Mouse (Mus musculus) midbrain, embryonic 12.5 days (tissue): ENCODE data around the gene Anapc15-ps. TPM values are rescaled to one million over a fixed set of nuclear protein-coding genes. Genes with fewer than 3 reads are reported as not detected.

Source experiments
- ATAC-seq: fragments of 200-750 bp; cut with Nextera tagmentation; 2 replicates; pipeline ENCODE4 v1.8.0; 2017; ENCODE audit warnings: low read depth, moderate TSS enrichment, moderate library complexity; ENCODE audit not compliant: low FRiP score
- H3K27ac ChIP-seq: fragments of 300-500 bp; sonication (generic); replicated peaks from 2 replicates; pipeline ENCODE4 v1.5.1; 2016; ENCODE audit warnings: mild to moderate bottlenecking
- H3K27me3 ChIP-seq: fragments of 300-500 bp; sonication (generic); 2 replicates; pipeline ENCODE4 v1.6.1; 2016; ENCODE audit warnings: mild to moderate bottlenecking
- H3K36me3 ChIP-seq: fragments of 300-500 bp; sonication (generic); 2 replicates; pipeline ENCODE4 v1.6.1; 2016
- H3K4me1 ChIP-seq: fragments of 300-500 bp; sonication (generic); 2 replicates; pipeline ENCODE4 v1.6.1; 2016
- H3K4me2 ChIP-seq: fragments of 300-500 bp; sonication (generic); replicated peaks from 2 replicates; pipeline ENCODE4 v1.6.1; 2016; ENCODE audit warnings: mild to moderate bottlenecking, moderate library complexity
- H3K4me3 ChIP-seq: fragments of 300-500 bp; sonication (generic); 2 replicates; pipeline ENCODE4 v1.5.1; 2016; ENCODE audit warnings: mild to moderate bottlenecking
- H3K9ac ChIP-seq: fragments of 300-500 bp; sonication (generic); replicated peaks from 2 replicates; pipeline ENCODE4 v1.6.1; 2016; ENCODE audit warnings: mild to moderate bottlenecking, moderate library complexity
- H3K9me3 ChIP-seq: fragments of 300-500 bp; sonication (generic); 2 replicates; pipeline ENCODE4 v1.6.1; 2016; ENCODE audit warnings: mild to moderate bottlenecking
- WGBS: fragments of 180-500 bp; shearing (Covaris S2); methylation state at CpG from one replicate; pipeline ENCODE4 v1.1.7; 2016; 5-methylcytosine and 5-hydroxymethylcytosine counted together
- polyA plus RNA-seq: library from polyadenylated mRNA; unstranded; fragments of >200 nt; fragmentation: Nextera tagmentation; extraction: Ambion mirVana; gene quantifications from 2 replicates; pipeline ENCODE4 v1.2.1, GENCODE M21; 2016

Gene Anapc15-ps
- polyA plus RNA-seq, 1 experiment from 2014 or later: not detected

DNA sequence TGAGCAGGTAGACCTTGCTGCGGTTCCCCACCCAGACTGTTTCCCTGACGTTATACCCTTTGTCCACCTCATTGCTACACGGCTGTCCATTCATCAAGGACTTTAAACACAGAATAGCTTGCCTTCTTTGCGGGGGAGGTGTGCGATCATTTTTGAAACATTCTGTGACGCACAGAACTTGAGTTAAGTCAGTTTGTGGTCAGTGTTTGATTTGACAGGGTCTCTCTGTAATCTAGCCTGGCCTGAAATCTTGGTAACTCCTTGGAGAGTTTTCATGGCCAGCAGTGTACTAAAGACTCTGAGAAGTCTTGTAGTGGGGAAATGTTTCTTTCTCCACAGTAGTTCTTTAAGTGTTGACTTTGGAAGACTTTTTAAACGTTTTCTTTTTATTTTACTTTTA is 5.0 kb upstream of the Anapc15-ps start:
- Histone ChIP-seq H3K27ac (no peak overlapping the region), H3K27me3 (peaks cover 9% of the 10 kb centered on the region; the same call in 1 of the 2 replicates), H3K9ac (no peak overlapping the region), H3K4me2 (no peak overlapping the region), H3K4me3 (no peak overlapping the region), H3K9me3 (no peaks in the 10 kb centered on the region), H3K36me3 (no peaks in the 10 kb centered on the region), H3K4me1 (peaks cover 12% of the 10 kb centered on the region)
- WGBS: 82% methylated on average over 7 of the region's 7 CpGs
- no peak for ATAC-seq

DNA sequence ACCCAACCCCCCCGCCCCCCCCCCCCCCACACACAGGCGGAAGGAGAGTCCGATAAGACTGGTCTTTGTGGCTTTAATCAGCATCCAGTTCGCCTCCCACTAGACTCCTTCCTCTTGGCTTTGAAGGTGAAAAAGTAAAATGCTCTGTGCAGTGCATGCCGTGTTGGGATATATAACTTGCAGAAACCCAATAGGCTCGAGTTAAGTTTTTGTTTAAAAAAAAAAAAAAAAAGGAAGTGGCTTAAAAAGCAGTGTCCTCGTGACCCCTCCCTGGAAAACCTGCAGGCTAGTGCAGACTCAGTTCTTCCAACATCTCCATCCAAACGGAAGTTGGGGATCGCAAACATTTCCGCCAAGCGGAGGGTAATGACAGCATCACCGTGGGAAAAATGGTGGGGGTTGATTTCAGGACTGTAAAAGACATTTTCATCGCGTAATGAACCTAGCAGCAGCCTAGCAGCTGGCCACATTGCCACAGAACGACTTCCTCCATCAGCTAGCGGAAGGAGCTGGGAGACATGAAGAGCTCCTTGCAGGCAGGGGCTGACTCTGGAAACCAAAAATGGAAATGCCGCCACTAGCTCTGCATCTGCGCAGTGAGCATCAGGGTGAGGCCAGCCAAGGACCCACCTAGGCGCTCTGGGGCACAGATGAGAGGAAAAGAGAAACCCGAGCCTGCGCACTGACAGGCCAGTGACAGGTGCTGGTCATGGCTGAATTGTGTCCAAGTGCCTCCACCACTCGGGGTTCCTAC is 4.3 kb upstream of the Anapc15-ps start:
- Histone ChIP-seq H3K36me3 (no peaks in the 10 kb centered on the region), H3K4me3 (no peak overlapping the region), H3K27ac (no peak overlapping the region; the same call in 1 of the 2 replicates), H3K9ac (no peak overlapping the region), H3K27me3 (peaks cover 9% of the 10 kb centered on the region; the same call in 1 of the 2 replicates), H3K9me3 (no peaks in the 10 kb centered on the region), H3K4me2 (no peak overlapping the region), H3K4me1 (peaks cover 12% of the 10 kb centered on the region)
- WGBS: 77% methylated on average over 22 of the region's 22 CpGs
- ATAC-seq: no peak

DNA sequence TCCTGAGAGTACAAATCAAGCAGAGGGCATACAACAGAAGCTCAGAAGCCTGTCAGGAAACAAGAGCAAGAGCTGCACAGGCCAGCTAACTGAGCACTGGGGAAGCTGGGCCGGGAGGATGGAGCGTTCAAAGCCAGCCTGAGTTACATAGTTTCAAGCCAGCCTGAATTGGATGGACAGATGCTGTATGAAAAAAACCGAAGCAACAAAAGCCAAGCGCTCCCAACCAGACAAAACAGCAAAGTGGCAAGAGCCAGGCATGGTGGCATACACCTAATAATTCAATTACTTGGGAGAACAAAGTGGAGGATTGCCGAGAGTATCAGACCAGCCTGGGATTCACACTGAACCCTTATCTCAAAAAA is 3.7 kb upstream of the Anapc15-ps start:
- no peaks in the 10 kb centered on the region for H3K36me3 ChIP-seq
- ATAC-seq: no peak
- no peak overlapping the region for H3K27ac ChIP-seq
- peaks cover 12% of the 10 kb centered on the region for H3K4me1 ChIP-seq
- H3K4me2 ChIP-seq: no peak overlapping the region
- 74% methylated on average over 5 of the region's 5 CpGs for WGBS
- no peak overlapping the region for H3K9ac ChIP-seq
- H3K4me3 ChIP-seq: no peak overlapping the region
- H3K27me3 ChIP-seq: peaks cover 9% of the 10 kb centered on the region; the same call in 1 of the 2 replicates
- no peaks in the 10 kb centered on the region for H3K9me3 ChIP-seq

DNA sequence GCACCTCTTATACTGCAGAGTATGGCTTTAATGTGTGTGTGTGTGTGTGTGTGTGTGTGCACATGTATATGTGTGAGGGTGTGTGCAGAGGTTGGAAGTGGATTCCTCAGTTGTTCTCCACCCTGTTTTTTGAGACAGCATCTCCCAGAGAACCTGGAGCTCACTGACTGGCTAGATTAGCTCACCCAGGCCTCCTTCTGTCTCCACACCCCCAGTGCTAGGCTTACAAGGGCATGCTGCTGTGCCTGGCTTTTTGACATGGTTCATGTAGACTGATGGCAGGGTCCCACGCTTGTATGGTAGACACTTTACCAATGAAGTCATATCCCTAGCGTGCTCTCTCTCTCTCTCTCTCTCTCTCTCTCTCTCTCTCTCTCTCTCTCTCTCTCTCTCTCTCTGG is 3.1 kb upstream of the Anapc15-ps start:
- Histone ChIP-seq H3K9ac (no peak overlapping the region), H3K4me3 (no peak overlapping the region), H3K27me3 (peaks cover 9% of the 10 kb centered on the region; the same call in 1 of the 2 replicates), H3K36me3 (no peaks in the 10 kb centered on the region), H3K4me2 (no peak overlapping the region), H3K9me3 (no peaks in the 10 kb centered on the region), H3K27ac (no peak overlapping the region), H3K4me1 (peaks cover 12% of the 10 kb centered on the region)
- ATAC-seq: no peak
- 93% methylated on average over 2 of the region's 2 CpGs for WGBS

DNA sequence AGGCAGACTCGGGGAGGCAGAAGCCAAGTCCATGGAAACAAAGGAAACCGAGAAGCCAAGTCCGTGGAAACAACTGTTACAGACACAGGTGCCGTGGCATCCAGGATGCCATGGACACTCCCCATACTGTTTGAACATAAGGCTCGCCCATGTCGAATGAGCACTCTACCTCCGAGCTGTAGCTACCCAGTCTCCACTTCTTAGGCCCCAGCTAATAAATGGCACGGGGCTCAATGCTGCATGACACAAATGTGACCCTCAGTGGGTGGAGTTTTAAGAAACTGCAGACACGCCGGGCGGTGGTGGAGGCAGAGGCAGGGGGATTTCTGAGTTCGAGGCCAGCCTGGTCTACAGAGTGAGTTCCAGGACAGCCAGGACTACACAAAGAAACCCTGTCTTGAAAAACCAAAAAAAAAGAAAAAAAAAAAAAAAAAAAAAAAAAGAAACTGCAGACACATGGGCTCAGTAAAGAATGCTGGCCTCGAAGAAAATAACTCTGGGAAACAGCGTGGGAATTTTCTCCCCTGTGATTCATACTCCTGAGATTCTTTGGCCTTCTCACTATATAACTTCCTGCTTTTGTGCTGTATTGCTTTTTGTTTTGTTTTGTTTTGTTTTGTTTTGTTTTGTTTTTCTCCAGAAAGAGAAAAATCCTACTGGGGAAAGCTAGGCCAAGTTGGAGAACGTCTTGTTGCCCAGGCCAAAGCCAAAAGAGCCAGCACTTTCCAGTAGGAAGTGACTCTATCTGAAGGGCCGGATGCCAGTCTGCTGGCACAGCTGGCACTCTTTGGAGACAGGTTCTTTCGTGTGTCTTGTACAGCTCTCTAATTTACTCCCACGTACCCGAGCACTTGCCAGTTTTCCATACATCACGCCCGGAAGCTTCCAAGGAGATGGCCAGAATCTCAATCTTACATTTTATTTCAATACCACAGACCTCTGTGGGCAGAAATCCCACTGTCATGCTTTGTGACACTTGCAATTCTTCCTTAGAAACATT is 2.2 kb downstream of the Anapc15-ps start:
- Histone ChIP-seq H3K9ac (no peak overlapping the region), H3K4me2 (no peak overlapping the region), H3K27ac (no peak overlapping the region), H3K4me1 (no peaks in the 10 kb centered on the region), H3K9me3 (no peaks in the 10 kb centered on the region), H3K27me3 (no peaks in the 10 kb centered on the region), H3K4me3 (no peak overlapping the region), H3K36me3 (no peaks in the 10 kb centered on the region)
- WGBS: 90% methylated on average over 21 of the region's 21 CpGs
- no peak for ATAC-seq

DNA sequence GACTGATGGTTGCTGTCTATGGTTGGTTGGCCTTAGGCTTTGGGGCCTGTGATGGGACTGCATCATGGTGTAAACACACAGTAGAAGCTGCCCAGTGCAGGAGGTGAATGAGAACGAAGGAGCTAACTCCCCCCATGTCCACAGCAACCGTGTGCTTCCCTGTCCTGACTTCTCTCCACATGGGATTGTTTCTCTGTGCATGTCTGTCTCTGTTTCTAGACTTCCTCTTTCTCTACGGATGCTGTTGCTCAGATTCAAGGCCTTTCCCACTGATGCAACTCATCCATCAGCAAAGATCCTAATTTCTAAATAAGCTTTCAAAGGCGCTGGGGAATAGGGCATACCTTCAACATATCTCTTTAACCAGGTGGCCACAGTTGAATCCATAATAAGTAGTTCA is 3.4 kb downstream of the Anapc15-ps start:
- Histone ChIP-seq H3K4me2 (no peak overlapping the region), H3K4me3 (no peak overlapping the region)
- 90% methylated on average over 4 of the region's 4 CpGs for WGBS

DNA sequence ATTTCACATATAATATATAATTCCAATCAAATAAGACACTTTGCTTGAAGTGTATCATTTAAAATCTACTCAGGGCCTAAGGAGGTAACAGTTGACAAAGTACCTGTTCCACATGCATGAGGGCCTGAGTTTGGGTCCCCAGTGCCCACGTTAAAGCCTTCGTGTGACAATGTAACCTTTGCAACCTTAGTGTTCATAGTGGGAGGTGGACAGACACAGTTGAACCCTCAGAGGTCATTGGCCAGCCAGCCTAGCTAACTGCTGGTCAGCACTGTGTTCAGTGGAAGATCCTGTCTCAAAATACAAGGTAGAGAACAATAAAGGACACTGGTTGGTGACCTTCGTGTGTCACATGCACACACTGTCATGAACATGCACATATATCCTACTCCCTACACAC is 4.2 kb downstream of the Anapc15-ps start:
- Histone ChIP-seq H3K27ac (no peak overlapping the region), H3K4me3 (no peak overlapping the region), H3K9me3 (no peaks in the 10 kb centered on the region), H3K36me3 (no peaks in the 10 kb centered on the region), H3K27me3 (no peaks in the 10 kb centered on the region), H3K4me1 (no peaks in the 10 kb centered on the region), H3K4me2 (no peak overlapping the region), H3K9ac (no peak overlapping the region)
- 91% methylated on average over 3 of the region's 3 CpGs for WGBS
- ATAC-seq: no peak

More for the DNA sequence above, 3.4 kb downstream of the Anapc15-ps start:
- Histone ChIP-seq H3K9me3 (no peaks in the 10 kb centered on the region), H3K27me3 (no peaks in the 10 kb centered on the region), H3K9ac (no peak overlapping the region), H3K4me1 (no peaks in the 10 kb centered on the region), H3K27ac (no peak overlapping the region), H3K36me3 (no peaks in the 10 kb centered on the region)
- no peak for ATAC-seq

DNA sequence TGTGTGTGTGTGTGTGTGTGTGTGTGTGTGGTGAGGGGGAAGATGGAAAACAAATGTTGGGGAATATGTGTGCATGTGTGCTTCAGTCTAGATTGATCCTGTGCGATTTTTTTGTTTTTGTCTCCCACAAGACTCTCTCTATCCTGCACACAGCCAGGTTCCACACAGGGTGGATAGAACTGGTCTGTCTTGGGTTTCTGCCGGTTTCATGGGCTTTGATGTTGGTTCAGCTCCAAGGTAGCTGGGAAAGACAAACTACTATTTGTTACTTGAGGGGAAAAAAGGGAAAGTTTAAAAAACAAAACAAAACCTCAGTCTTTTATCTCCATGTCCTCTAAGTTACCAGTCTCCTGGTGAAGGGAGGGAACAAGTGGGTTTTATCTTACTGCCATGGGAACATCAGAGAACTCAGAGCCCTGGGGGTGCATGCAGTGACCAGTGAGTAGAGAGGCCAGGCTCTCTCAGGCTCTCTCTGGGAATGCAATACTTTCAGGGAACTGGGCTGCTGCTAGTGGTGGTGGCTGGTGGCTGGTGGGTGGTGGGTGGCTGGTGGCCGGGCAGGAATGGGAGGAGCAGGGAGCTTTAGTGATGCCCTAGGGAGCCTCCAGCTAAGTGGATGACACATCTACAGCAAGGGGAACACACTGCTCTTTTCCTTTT is 5.8 kb downstream of the Anapc15-ps start:
- 74% methylated on average over 3 of the region's 3 CpGs for WGBS
- no peak overlapping the region for H3K27ac ChIP-seq

DNA sequence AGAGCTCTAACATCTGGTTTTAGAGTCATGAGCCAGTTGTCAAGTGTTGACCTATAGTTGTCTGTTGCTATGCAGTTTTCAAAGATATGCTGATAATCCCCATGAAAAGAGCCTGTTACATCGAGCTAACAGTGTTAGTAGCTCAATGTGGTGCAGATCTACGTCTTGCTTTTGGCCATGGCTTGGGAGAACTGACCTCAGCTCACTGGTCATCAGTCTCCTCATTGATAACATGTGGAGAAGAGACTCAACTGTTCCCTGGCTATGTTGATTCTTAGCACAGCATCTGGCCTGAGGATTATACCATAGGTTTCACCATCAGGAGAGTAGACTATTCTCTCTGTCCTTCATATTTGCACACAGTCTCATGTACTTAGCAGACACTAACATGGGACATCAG is 6.5 kb downstream of the Anapc15-ps start:
- Histone ChIP-seq H3K27ac (no peak overlapping the region), H3K4me3 (no peak overlapping the region), H3K4me2 (no peak overlapping the region), H3K9ac (no peak overlapping the region), H3K36me3 (no peaks in the 10 kb centered on the region), H3K4me1 (no peaks in the 10 kb centered on the region), H3K27me3 (no peaks in the 10 kb centered on the region), H3K9me3 (no peaks in the 10 kb centered on the region)
- WGBS: 34% methylated on average over 2 of the region's 2 CpGs
- ATAC-seq: no peak

More for the DNA sequence above, 5.8 kb downstream of the Anapc15-ps start:
- H3K4me1 ChIP-seq: no peaks in the 10 kb centered on the region
- no peaks in the 10 kb centered on the region for H3K9me3 ChIP-seq
- H3K9ac ChIP-seq: no peak overlapping the region
- H3K27me3 ChIP-seq: no peaks in the 10 kb centered on the region
- no peak overlapping the region for H3K4me3 ChIP-seq
- H3K36me3 ChIP-seq: no peaks in the 10 kb centered on the region
- no peak for ATAC-seq
- no peak overlapping the region for H3K4me2 ChIP-seq

DNA sequence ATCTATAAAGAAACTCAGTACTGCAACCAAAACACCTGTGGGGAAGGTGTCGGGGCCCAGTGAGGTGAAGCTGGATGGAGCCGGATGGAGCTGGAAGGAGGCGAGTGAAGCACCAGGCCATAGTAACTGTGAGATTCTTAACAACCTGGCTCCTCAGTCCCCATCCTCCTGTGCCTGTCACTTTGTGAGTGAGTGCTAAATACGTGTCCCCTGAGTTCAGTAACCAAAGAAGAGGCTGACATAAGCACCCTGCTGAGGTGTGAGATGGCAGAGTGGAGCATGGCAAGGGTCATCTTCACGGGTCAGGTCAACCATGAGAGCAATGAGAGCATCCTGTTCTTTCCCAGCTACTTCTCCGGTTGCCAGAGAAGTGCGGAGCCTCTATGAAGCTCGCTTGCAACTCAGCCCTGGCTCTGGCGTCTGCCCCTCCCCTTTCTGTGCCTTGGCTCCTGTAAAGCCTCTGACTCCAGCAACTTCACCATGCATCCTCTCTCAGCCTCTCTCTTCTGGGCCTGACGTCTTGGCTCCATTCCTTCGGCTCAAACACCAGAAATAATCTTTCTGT is 7.7 kb downstream of the Anapc15-ps start:
- Histone ChIP-seq H3K4me2 (no peak overlapping the region), H3K9ac (no peak overlapping the region), H3K9me3 (no peaks in the 10 kb centered on the region), H3K4me1 (0 out of 2 replicates have a peak, but pooled peaks cover 2% of the 10 kb centered on the region), H3K36me3 (no peaks in the 10 kb centered on the region), H3K27me3 (no peaks in the 10 kb centered on the region; the same call in 1 of the 2 replicates), H3K4me3 (no peak overlapping the region), H3K27ac (no peak overlapping the region)
- WGBS: 43% methylated on average over 11 of the region's 11 CpGs
- ATAC-seq: no peak

DNA sequence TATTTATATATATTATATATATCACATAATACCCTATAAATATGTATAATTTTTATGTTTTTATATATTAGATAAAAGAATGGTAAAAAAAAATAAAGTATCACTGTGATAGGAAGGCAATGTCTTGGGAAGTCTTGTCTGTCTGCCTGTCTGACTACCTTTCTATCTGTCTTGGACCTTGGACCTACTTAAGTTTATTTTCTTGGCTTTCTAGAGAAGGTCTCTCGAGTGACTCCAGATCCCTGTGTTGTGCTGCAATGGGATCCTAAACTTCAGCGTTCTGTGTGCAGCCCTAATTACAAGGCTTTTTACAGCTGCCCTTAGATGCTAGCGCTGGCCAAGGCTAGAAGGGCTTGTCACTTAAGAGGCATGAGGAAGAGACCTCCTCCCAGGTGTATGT is 8.6 kb downstream of the Anapc15-ps start:
- Histone ChIP-seq H3K9me3 (no peaks in the 10 kb centered on the region), H3K27ac (no peak overlapping the region), H3K4me2 (no peak overlapping the region), H3K27me3 (no peaks in the 10 kb centered on the region; the same call in 1 of the 2 replicates), H3K4me3 (no peak overlapping the region), H3K9ac (no peak overlapping the region), H3K4me1 (peaks cover 5% of the 10 kb centered on the region), H3K36me3 (no peaks in the 10 kb centered on the region)
- no peak for ATAC-seq
- 83% methylated on average over 3 of the region's 3 CpGs for WGBS
